Mouse (Mus musculus): ENCODE measurements around the gene Aurkb. TPM values are rescaled to one million over a fixed set of nuclear protein-coding genes. Genes with fewer than 3 reads are reported as not detected.

Gene Aurkb
- polyA plus RNA-seq, 1 experiment from 2014 or later, result 79.4 TPM

Other genes with a start within 250 kb of the Aurkb start
- gene Ndel1, start 173.8 kb upstream of the Aurkb start, polyA plus RNA-seq (2016; fragmentation: Nextera tagmentation; extraction: Ambion mirVana), result 62.7 and 67.0 TPM in 2 replicates
- 0.17 TPM in 1 of 2 replicates, not detected in the other for gene Rnf222, start 157.1 kb upstream of the Aurkb start, polyA plus RNA-seq (2016; fragmentation: Nextera tagmentation; extraction: Ambion mirVana)
- 640 and 666 TPM in 2 replicates for gene Rpl26, start 144.1 kb upstream of the Aurkb start, polyA plus RNA-seq (2016; fragmentation: Nextera tagmentation; extraction: Ambion mirVana)
- not detected in 2 replicates for gene Odf4, start 118.6 kb upstream of the Aurkb start, polyA plus RNA-seq (2016; fragmentation: Nextera tagmentation; extraction: Ambion mirVana)
- 13.3 TPM in 2 replicates for gene Arhgef15, start 88.2 kb upstream of the Aurkb start, polyA plus RNA-seq (2016; fragmentation: Nextera tagmentation; extraction: Ambion mirVana)
- 1.4 and 2.2 TPM in 2 replicates for gene Slc25a35, start 77.5 kb upstream of the Aurkb start, polyA plus RNA-seq (2016; fragmentation: Nextera tagmentation; extraction: Ambion mirVana)
- gene Rangrf, start 70.5 kb upstream of the Aurkb start, polyA plus RNA-seq (2016; fragmentation: Nextera tagmentation; extraction: Ambion mirVana), result 64.3 and 67.5 TPM in 2 replicates
- 20.7 and 21.5 TPM in 2 replicates for gene Pfas, start 37.2 kb upstream of the Aurkb start, polyA plus RNA-seq (2016; fragmentation: Nextera tagmentation; extraction: Ambion mirVana)
- 60.8 and 62.7 TPM in 2 replicates for gene Ctc1, start 29.7 kb upstream of the Aurkb start, polyA plus RNA-seq (2016; fragmentation: Nextera tagmentation; extraction: Ambion mirVana)
- 10.7 and 13.6 TPM in 2 replicates for gene Borcs6, start 14.1 kb downstream of the Aurkb start, polyA plus RNA-seq (2016; fragmentation: Nextera tagmentation; extraction: Ambion mirVana)
- gene Tmem107, start 25.2 kb downstream of the Aurkb start, polyA plus RNA-seq (2016; fragmentation: Nextera tagmentation; extraction: Ambion mirVana), result 30.6 and 31.5 TPM in 2 replicates
- gene Vamp2, start 42.8 kb downstream of the Aurkb start, polyA plus RNA-seq (2016; fragmentation: Nextera tagmentation; extraction: Ambion mirVana), result 97.2 and 100 TPM in 2 replicates
- gene Per1, start 49.6 kb downstream of the Aurkb start, polyA plus RNA-seq (2016; fragmentation: Nextera tagmentation; extraction: Ambion mirVana), result 9.4 and 9.8 TPM in 2 replicates
- 0.70 and 0.81 TPM in 2 replicates for gene Hes7, start 74.8 kb downstream of the Aurkb start, polyA plus RNA-seq (2016; fragmentation: Nextera tagmentation; extraction: Ambion mirVana)
- gene 9130213A22Rik, start 76.9 kb downstream of the Aurkb start, polyA plus RNA-seq (2016; fragmentation: Nextera tagmentation; extraction: Ambion mirVana), result 0.42 and 0.65 TPM in 2 replicates
- 0.17 and 0.54 TPM in 2 replicates for gene Aloxe3, start 80.2 kb downstream of the Aurkb start, polyA plus RNA-seq (2016; fragmentation: Nextera tagmentation; extraction: Ambion mirVana)
- gene Alox12b, start 111.3 kb downstream of the Aurkb start, polyA plus RNA-seq (2016; fragmentation: Nextera tagmentation; extraction: Ambion mirVana), result not detected in 2 replicates
- 1.2 and 1.4 TPM in 2 replicates for gene Alox8, start 152.2 kb downstream of the Aurkb start, polyA plus RNA-seq (2016; fragmentation: Nextera tagmentation; extraction: Ambion mirVana)
- gene Gucy2e, start 191.4 kb downstream of the Aurkb start, polyA plus RNA-seq (2016; fragmentation: Nextera tagmentation; extraction: Ambion mirVana), result 0.15 and 0.17 TPM in 2 replicates